Mouse (Mus musculus) left cerebral cortex, postnatal 36 days (tissue): ENCODE results near the gene Mdga2. TPM values are rescaled to one million over a fixed set of nuclear protein-coding genes. Genes with fewer than 3 reads are reported as not detected.
A peak's percentile ranks its signal among the peaks of the same experiment; 100 is the strongest.

Experiments used
- DNase-seq, 2 experiments: peaks; one replicate each; pipeline ENCODE4 v3.0.0; 2021 to 2022; ENCODE audit warnings: low spot score in 2 of 2, mixed read lengths in 1 of 2
- intact Hi-C: fragments of 180-260 bp; cut with DNase I; formaldehyde crosslinking; loops from one replicate; pipeline ENCODE4 v1.15.1; 2025
- total RNA-seq, 2 experiments: library from RNA; stranded (reverse); gene quantifications; 2 replicates each; pipeline ENCODE4 v1.2.3; 2021

Gene Mdga2
- total RNA-seq, 2 experiments from 2014 or later, result 49.1 to 72.1 TPM

GRCm38 (mm10) chr12:66755653-66756052 lies 466.7 kb downstream of the Mdga2 start:
- DNase-seq, result no peak
- intact Hi-C loops, result no loop called here

GRCm38 (mm10) chr12:66734536-66734935 lies 487.8 kb downstream of the Mdga2 start:
- DNase-seq, result no peak
- intact Hi-C loops, result no loop called here

- intact Hi-C loops, result no loop called here
Observed at GRCm38 (mm10) chr12:66724474-66724873, 497.9 kb downstream of the Mdga2 start.

GRCm38 (mm10) chr12:66708334-66708733 lies 514.0 kb downstream of the Mdga2 start:
- no peak for DNase-seq
- intact Hi-C loops, result no loop called here

More at GRCm38 (mm10) chr12:66724474-66724873, 497.9 kb downstream of the Mdga2 start:
- DNase-seq, result no peak

DNA sequence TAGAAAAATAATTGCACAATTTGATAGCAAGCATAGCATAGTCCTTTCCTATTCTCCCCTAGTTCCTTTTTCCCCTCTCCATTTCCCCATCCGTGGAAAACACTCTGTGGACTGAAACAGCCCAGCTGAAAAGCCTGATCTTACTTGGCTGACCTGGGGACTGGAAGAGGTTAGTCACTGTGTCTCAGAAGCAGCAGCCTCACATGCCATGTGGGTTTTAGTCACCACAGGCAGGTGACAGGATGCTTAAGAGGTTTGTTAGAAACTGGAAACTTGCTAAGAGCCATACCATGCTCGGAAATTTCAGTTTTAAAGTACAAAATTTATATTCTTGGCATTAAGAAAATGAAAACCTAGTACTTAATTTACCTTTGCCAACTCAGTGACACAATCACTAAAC lies 514.9 kb downstream of the Mdga2 start:
- intact Hi-C loops, result no loop called here
- no peak for DNase-seq

DNA sequence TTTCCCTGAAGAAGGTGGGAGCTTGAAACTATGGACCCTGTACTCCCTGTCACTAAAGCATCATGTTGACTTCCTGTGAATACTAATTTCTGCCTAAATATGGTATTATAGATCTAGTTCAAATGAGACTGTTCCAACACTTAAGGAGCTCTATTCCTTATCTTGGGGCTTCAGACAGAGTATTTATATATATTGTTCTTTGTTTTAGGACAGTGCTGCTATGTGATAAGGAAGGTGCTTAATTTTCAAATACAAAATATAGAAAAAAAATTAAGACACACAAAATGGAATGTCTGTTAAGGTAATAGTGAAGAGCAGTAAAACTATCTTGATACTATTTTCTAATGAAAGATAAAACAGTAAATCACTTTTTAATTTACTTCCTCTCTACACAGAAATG lies 517.3 kb downstream of the Mdga2 start:
- intact Hi-C loops, result no loop called here
- DNase-seq, result no peak

- intact Hi-C loops, result no loop called here
- DNase-seq, result no peak
Observed at GRCm38 (mm10) chr12:66702781-66703180, 519.6 kb downstream of the Mdga2 start.

DNA sequence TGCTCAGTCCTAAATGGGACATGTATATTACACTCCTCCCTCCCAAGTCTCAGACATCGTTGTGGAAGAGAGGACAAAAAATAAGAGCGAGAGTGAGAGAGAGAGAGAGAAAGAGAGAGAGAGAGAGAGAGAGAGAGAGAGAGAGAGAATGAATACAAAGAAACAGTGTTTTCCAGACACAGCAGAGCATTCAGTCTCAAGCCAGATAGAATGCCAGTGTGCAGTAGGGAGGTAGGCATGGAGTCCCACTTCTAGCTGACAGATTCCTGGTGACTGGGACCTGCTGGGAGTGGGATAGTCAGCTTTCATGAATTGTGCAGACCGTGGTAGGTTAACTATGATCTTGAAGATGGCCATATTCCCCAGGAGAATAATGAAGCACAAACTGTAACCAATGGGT lies 542.8 kb downstream of the Mdga2 start:
- DNase-seq, result no peak
- intact Hi-C loops, result no loop called here

- DNase-seq, result no peak
- intact Hi-C loops, result no loop called here
Observed at GRCm38 (mm10) chr12:66648605-66649552, 573.5 kb downstream of the Mdga2 start.

DNA sequence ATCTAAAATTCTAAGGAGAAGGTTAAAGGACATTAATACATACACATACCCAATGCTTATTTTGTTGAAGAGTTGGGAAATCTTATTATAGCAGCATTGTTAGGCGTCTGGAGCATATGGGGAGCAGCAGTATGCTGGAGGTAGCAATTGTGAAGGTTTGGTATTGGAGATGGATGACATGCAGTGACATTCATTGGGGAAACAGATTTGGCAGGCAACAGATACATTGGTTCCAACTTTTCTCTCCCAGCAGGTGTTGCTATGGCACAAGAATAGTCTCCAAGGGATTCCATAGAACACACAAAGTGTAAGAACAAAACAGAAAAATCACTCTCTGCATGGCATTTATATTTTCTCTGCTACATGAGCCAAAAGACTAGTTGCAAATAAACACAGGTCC lies 581.9 kb downstream of the Mdga2 start:
- intact Hi-C loops, result no loop called here
- DNase-seq, result peak in 1 of 2 experiments; percentile 19

- intact Hi-C loops, result no loop called here
- DNase-seq, result no peak
Observed at GRCm38 (mm10) chr12:66619944-66620343, 602.4 kb downstream of the Mdga2 start.

DNA sequence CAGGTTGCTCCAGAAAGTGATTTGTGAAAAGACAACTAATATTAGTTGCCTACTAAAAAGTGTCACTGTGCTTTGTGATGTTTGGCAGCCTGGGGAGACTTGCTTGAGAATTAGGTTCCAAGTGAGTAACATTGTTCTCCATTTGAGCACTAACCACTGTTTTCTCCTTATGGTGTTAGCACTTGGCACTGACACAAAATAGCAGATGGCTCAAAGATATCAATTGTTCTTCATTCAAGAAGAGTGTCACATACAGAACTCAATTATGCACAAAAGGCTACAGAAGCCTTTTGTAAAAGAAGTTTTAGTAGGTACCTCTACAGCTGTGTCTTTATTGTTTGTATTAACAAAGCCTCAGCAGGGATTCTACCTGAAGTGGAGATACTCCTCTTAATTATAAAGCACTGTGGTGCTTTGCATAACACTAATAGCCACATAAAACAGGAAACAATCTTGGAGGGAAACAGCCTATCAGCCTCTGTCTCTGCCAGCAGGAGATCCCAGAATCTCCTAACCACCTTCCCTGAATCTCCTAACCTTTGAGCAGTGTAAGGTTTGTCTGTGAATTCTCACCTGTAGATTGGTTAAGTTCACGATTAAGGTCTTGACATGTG lies 630.6 kb downstream of the Mdga2 start:
- intact Hi-C loops, result no loop called here
- no peak for DNase-seq

DNA sequence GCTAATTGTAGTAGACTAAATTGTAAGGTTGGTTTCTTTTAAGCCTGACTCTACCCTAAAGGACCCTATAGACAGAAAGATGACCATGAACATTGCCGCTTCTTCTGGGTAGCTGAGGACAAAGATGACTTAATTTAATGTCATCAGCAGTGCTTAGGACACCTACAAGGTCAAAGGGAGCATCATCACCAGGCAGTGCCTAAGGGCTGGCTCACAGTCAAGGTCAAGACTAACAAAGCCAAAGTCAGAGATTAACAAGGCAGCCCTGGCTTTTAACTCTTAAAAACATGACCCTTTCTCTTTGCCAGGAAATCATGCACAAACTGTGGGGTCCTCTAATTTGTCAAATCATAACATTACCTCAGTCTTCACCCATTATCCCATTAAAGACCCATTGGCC lies 657.0 kb downstream of the Mdga2 start:
- DNase-seq, result no peak
- intact Hi-C loops, result no loop called here

GRCm38 (mm10) chr12:66556846-66557245 lies 665.5 kb downstream of the Mdga2 start:
- intact Hi-C loops, result no loop called here
- no peak for DNase-seq

GRCm38 (mm10) chr12:66556178-66556820 lies 666.0 kb downstream of the Mdga2 start:
- intact Hi-C loops, result no loop called here
- DNase-seq, result peak in 1 of 2 experiments; percentile 22

- no peak for DNase-seq
- intact Hi-C loops, result no loop called here
Observed at GRCm38 (mm10) chr12:66524973-66525372, 697.4 kb downstream of the Mdga2 start.

DNA sequence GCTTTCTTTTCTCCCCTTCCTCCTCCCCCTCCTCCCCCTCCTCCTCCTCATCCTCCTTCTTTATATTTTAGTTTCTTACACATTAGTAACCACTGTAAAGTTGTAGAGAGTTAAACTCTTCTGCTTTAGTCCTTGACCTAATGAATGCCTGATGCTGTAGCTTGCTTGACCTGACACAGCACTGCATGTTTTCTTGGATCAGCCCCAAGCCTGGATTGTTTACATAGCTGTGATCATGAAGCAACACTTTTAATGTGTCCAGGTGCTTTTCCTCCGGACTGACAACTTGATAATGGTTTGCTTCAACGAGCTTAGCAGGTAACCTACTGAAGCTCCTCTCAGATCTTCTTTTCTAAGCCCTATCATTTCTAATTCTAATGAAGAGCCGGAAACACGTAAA lies 723.1 kb downstream of the Mdga2 start:
- DNase-seq, result no peak
- intact Hi-C loops, result no loop called here

DNA sequence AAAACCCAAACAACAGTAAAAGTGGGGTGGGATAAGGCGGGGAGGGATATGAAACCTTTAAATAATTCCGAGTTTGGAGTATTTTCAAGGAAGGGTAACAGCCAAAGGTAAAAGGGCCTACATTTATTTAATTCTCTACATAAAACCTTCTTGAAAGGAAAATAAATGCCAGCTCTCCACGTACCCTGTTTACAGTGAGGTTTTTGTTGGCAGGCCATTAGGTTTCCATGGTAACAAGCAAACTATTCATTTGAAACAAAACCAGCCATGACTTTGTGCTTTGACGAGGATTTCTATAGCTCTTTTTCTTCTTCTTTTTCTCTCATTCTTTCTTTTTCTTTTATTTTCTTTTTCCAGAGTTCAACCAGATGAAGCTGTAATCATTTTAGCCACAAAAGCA lies 751.5 kb downstream of the Mdga2 start:
- no peak for DNase-seq
- intact Hi-C loops, result no loop called here

- intact Hi-C loops, result no loop called here
- DNase-seq, result no peak
Observed at GRCm38 (mm10) chr12:66470243-66470863, 752.0 kb downstream of the Mdga2 start.

DNA sequence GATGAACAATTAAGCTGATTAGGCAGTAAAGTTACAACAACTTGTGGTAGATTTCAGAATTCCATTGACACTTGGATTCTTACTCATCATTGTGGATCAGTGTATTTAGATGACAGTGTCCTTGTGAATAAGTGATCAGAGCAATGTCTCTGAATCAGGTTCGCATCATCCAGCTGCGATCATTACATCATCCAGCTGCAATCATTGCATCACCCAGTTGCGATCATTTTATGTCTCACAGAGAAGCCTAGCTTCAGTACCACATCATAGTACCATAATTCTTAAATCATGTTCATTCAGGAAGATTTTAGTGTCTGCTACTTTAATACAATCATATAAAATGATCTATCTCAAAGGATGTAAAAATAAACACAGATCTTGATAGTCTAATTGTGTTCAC lies 756.8 kb downstream of the Mdga2 start:
- intact Hi-C loops, result no loop called here
- no peak for DNase-seq
